Mouse (Mus musculus) heart, postnatal 0 days (tissue): Measurements from ENCODE around the gene Sox14.

Experiments
- CTCF ChIP-seq: IDR thresholded peaks from 2 replicates; pipeline ENCODE4 v1.5.1; 2016; ENCODE audit warnings: antibody characterized with exemption, control low read depth, low read depth
- EP300 ChIP-seq: IDR thresholded peaks from 2 replicates; pipeline ENCODE4 v1.6.1; 2016; ENCODE audit warnings: antibody characterized with exemption, low read depth

DNA sequence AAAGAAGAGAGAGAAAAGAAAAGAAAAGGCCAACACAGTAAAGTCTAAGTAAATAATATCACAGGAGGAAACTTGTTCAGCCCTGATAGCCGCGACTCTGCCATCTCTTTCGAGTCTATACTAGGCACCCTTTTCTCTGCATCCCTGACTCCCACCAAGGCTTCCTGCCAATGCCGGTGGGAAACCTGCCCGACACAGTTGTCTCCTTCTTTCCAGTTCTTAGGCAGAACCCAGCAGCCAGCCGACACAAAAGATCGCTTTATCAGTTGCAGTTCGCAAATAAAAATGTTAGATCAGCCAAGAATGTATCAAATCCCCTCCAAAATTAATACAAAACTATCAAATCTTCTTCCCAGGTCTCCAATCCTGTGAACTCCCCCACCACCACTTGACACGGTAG, 13.0 kb downstream of the Sox14 start:
- TF ChIP-seq CTCF (no peak), EP300 (no peak)
